Mouse (Mus musculus) heart, embryonic 11.5 days (tissue): ENCODE results near the gene Kctd18. TPM values are rescaled to one million over a fixed set of nuclear protein-coding genes. Genes with fewer than 3 reads are reported as not detected.
"Not testable (repeated sequence)": the region's sequence is repeated elsewhere in the genome, so short reads cannot be mapped to it uniquely, and the experiment has no call there.

Experiments used
- ATAC-seq: fragments of 200-750 bp; cut with Nextera tagmentation; replicated peaks from 2 replicates; pipeline ENCODE4 v1.8.0; 2017; ENCODE audit warnings: moderate library complexity; ENCODE audit not compliant: insufficient number of reproducible peaks, low FRiP score, low TSS enrichment
- H3K27ac ChIP-seq: fragments of 300-500 bp; sonication (generic); 2 replicates; pipeline ENCODE4 v1.5.1; 2014; ENCODE audit warnings: mild to moderate bottlenecking, low read depth, low read length
- H3K27me3 ChIP-seq: fragments of 300-500 bp; sonication (generic); 2 replicates; pipeline ENCODE4 v1.6.1; 2014; ENCODE audit warnings: mild to moderate bottlenecking, low read length, mixed read lengths; ENCODE audit not compliant: control insufficient read depth, insufficient read depth
- H3K36me3 ChIP-seq: fragments of 300-500 bp; sonication (generic); 2 replicates; pipeline ENCODE4 v1.6.1; 2014; ENCODE audit warnings: mild to moderate bottlenecking, low read length, moderate library complexity, mixed read lengths; ENCODE audit not compliant: control insufficient read depth, insufficient read depth
- H3K4me1 ChIP-seq: fragments of 300-500 bp; sonication (generic); 2 replicates; pipeline ENCODE4 v1.6.1; 2014; ENCODE audit warnings: low read length; ENCODE audit not compliant: control insufficient read depth, insufficient read depth
- H3K4me2 ChIP-seq: fragments of 300-500 bp; sonication (generic); 2 replicates; pipeline ENCODE4 v1.6.1; 2014; ENCODE audit warnings: mild to moderate bottlenecking, moderate library complexity
- H3K4me3 ChIP-seq: fragments of 300-500 bp; sonication (generic); 2 replicates; pipeline ENCODE4 v1.5.1; 2014; ENCODE audit warnings: low read depth, low read length
- H3K9ac ChIP-seq: fragments of 300-500 bp; sonication (generic); 2 replicates; pipeline ENCODE4 v1.6.1; 2014; ENCODE audit warnings: mild to moderate bottlenecking, low read depth, low read length, moderate library complexity
- H3K9me3 ChIP-seq: fragments of 300-500 bp; sonication (generic); replicated peaks from 2 replicates; pipeline ENCODE4 v1.6.1; 2016; ENCODE audit warnings: low read length; ENCODE audit not compliant: control insufficient read depth
- WGBS: fragments of 180-500 bp; shearing (Covaris S2); extraction: QIAGEN DNeasy Blood & Tissue Kit; methylation state at CpG from one replicate; pipeline ENCODE4 v1.1.7; 2014; ENCODE audit not compliant: insufficient replicate concordance; 5-methylcytosine and 5-hydroxymethylcytosine counted together
- polyA plus RNA-seq: library from polyadenylated mRNA; unstranded; fragments of >200 nt; fragmentation: Nextera tagmentation; extraction: Ambion mirVana; gene quantifications from 2 replicates; pipeline ENCODE4 v1.2.1, GENCODE M21; 2014

The Kctd18 gene
- polyA plus RNA-seq, 1 experiment from 2014 or later, result 11.1 TPM

GRCm38 (mm10) chr1:58006388-58006787 is 12.4 kb downstream of the Kctd18 start:
- H3K27me3 ChIP-seq, H3K9me3 ChIP-seq, H3K9ac ChIP-seq, H3K4me2 ChIP-seq, H3K4me3 ChIP-seq, H3K36me3 ChIP-seq, H3K4me1 ChIP-seq, H3K27ac ChIP-seq, ATAC-seq: not testable (repeated sequence)
- 91% methylated on average over 7 of the region's 7 CpGs for WGBS

- no peaks in the 10 kb centered on the region for H3K27me3 ChIP-seq
- peaks cover 11% of the 10 kb centered on the region for H3K4me1 ChIP-seq
- H3K4me2 ChIP-seq, result no peak overlapping the region
- WGBS, result 83% methylated on average over 3 of the region's 3 CpGs
- no peak for ATAC-seq
- peaks cover 3% of the 10 kb centered on the region; the same call in 1 of the 2 replicates for H3K36me3 ChIP-seq
- no peak overlapping the region for H3K9ac ChIP-seq
- H3K9me3 ChIP-seq, result no peaks in the 10 kb centered on the region
- H3K27ac ChIP-seq, result no peak overlapping the region
- no peak overlapping the region for H3K4me3 ChIP-seq
Measured at GRCm38 (mm10) chr1:57998146-57998545, 20.6 kb downstream of the Kctd18 start.

GRCm38 (mm10) chr1:57996133-57996615 is 22.6 kb downstream of the Kctd18 start:
- H3K27ac ChIP-seq, result peak overlapping the region; percentile 74
- H3K4me3 ChIP-seq, result peak overlapping the region; percentile 95
- peaks cover 11% of the 10 kb centered on the region for H3K4me1 ChIP-seq
- under 1% methylated on average over 29 of the region's 29 CpGs for WGBS
- peak overlapping the region; percentile 87 for H3K9ac ChIP-seq
- peak; percentile 62; the same call in 1 of the 2 replicates for ATAC-seq
- H3K4me2 ChIP-seq, result peak overlapping the region; percentile 87
- no peaks in the 10 kb centered on the region for H3K9me3 ChIP-seq
- 0 out of 2 replicates have a peak, but pooled peaks cover 2% of the 10 kb centered on the region for H3K36me3 ChIP-seq
- no peaks in the 10 kb centered on the region for H3K27me3 ChIP-seq

GRCm38 (mm10) chr1:57995432-57996132 is 23.2 kb downstream of the Kctd18 start, which contains the start of gene Sgo2a:
TSS of gene Sgo2a (plus strand) at chr1:57995971.
- Histone ChIP-seq H3K9me3 (no peaks in the 10 kb centered on the region), H3K36me3 (no peaks in the 10 kb centered on the region), H3K4me2 (peak within 1 kb of the TSS; percentile 87), H3K9ac (peak within 1 kb of the TSS; percentile 87), H3K4me1 (peaks cover 11% of the 10 kb centered on the region), H3K27ac (peak within 1 kb of the TSS; percentile 74), H3K27me3 (no peaks in the 10 kb centered on the region), H3K4me3 (peak within 1 kb of the TSS; percentile 95)
- ATAC-seq, result peak; percentile 94
- WGBS, result 6% methylated on average over 30 of the region's 30 CpGs

GRCm38 (mm10) chr1:57991277-57991676 is 27.5 kb downstream of the Kctd18 start:
- Histone ChIP-seq H3K4me1 (peaks cover under 1% of the 10 kb centered on the region; the same call in 1 of the 2 replicates), H3K36me3 (no peaks in the 10 kb centered on the region), H3K27me3 (no peaks in the 10 kb centered on the region), H3K4me2 (no peak overlapping the region), H3K9ac (no peak overlapping the region), H3K9me3 (no peaks in the 10 kb centered on the region), H3K27ac (no peak overlapping the region), H3K4me3 (no peak overlapping the region)
- WGBS, result 73% methylated on average over 2 of the region's 2 CpGs
- no peak for ATAC-seq

GRCm38 (mm10) chr1:57989052-57989600 is 29.6 kb downstream of the Kctd18 start:
- H3K27me3 ChIP-seq, result no peaks in the 10 kb centered on the region
- H3K27ac ChIP-seq, result 0 out of 2 replicates have a peak overlapping the region, but pooled peaks have one; percentile 6

GRCm38 (mm10) chr1:57976860-57977259 is 41.9 kb downstream of the Kctd18 start:
- no peak overlapping the region for H3K4me2 ChIP-seq
- WGBS, result 81% methylated on average over 3 of the region's 3 CpGs

More at GRCm38 (mm10) chr1:57989052-57989600, 29.6 kb downstream of the Kctd18 start:
- H3K36me3 ChIP-seq, result no peaks in the 10 kb centered on the region
- H3K9me3 ChIP-seq, result no peaks in the 10 kb centered on the region
- no peak overlapping the region for H3K4me3 ChIP-seq
- no peak overlapping the region for H3K9ac ChIP-seq
- no peaks in the 10 kb centered on the region for H3K4me1 ChIP-seq
- 51% methylated on average over 6 of the region's 6 CpGs for WGBS
- ATAC-seq, result no peak
- no peak overlapping the region for H3K4me2 ChIP-seq

GRCm38 (mm10) chr1:57971588-57971987 is 47.2 kb downstream of the Kctd18 start:
- no peak for ATAC-seq
- H3K27me3 ChIP-seq, result no peaks in the 10 kb centered on the region
- no peak overlapping the region for H3K4me2 ChIP-seq
- H3K4me1 ChIP-seq, result 0 out of 2 replicates have a peak, but pooled peaks cover 6% of the 10 kb centered on the region
- H3K9ac ChIP-seq, result no peak overlapping the region
- no peaks in the 10 kb centered on the region for H3K9me3 ChIP-seq
- H3K27ac ChIP-seq, result no peak overlapping the region
- no peaks in the 10 kb centered on the region for H3K36me3 ChIP-seq
- WGBS, result 62% methylated on average over 2 of the region's 2 CpGs
- H3K4me3 ChIP-seq, result no peak overlapping the region

More at GRCm38 (mm10) chr1:57976860-57977259, 41.9 kb downstream of the Kctd18 start:
- Histone ChIP-seq H3K4me1 (no peaks in the 10 kb centered on the region), H3K36me3 (no peaks in the 10 kb centered on the region), H3K9ac (no peak overlapping the region), H3K9me3 (no peaks in the 10 kb centered on the region), H3K4me3 (no peak overlapping the region), H3K27ac (no peak overlapping the region), H3K27me3 (no peaks in the 10 kb centered on the region)
- ATAC-seq, result no peak
